Mouse (Mus musculus) embryonic facial prominence, embryonic 13.5 days (tissue): ENCODE measurements around the gene Slc22a21. TPM values are rescaled to one million over a fixed set of nuclear protein-coding genes. Genes with fewer than 3 reads are reported as not detected.
"Not testable (repeated sequence)": the region's sequence is repeated elsewhere in the genome, so short reads cannot be mapped to it uniquely, and the experiment has no call there.

Experiments
- ATAC-seq: fragments of 200-750 bp; cut with Nextera tagmentation; 2 replicates; pipeline ENCODE4 v1.8.0; 2017; ENCODE audit warnings: low read depth; ENCODE audit not compliant: insufficient number of reproducible peaks, insufficient read depth, low FRiP score, low TSS enrichment
- H3K27ac ChIP-seq: fragments of 300-500 bp; sonication (generic); 2 replicates; pipeline ENCODE4 v1.5.1; 2015; ENCODE audit warnings: moderate library complexity, mild to moderate bottlenecking, inconsistent platforms
- H3K27me3 ChIP-seq: fragments of 300-500 bp; sonication (generic); 2 replicates; pipeline ENCODE4 v1.6.1; 2015; ENCODE audit warnings: mild to moderate bottlenecking, inconsistent platforms
- H3K36me3 ChIP-seq: fragments of 300-500 bp; sonication (generic); 2 replicates; pipeline ENCODE4 v1.6.1; 2015; ENCODE audit warnings: mild to moderate bottlenecking, inconsistent platforms
- H3K4me1 ChIP-seq: fragments of 300-500 bp; sonication (generic); 2 replicates; pipeline ENCODE4 v1.6.1; 2015; ENCODE audit warnings: inconsistent platforms
- H3K4me2 ChIP-seq: fragments of 300-500 bp; sonication (generic); 2 replicates; pipeline ENCODE4 v1.6.1; 2015; ENCODE audit warnings: moderate library complexity, mild to moderate bottlenecking, inconsistent platforms
- H3K4me3 ChIP-seq: fragments of 300-500 bp; sonication (generic); 2 replicates; pipeline ENCODE4 v1.5.1; 2015; ENCODE audit warnings: mild to moderate bottlenecking, inconsistent platforms
- H3K9ac ChIP-seq: fragments of 300-500 bp; sonication (generic); 2 replicates; pipeline ENCODE4 v1.6.1; 2015; ENCODE audit warnings: mild to moderate bottlenecking, inconsistent platforms
- H3K9me3 ChIP-seq: fragments of 300-500 bp; sonication (generic); 2 replicates; pipeline ENCODE4 v1.6.1; 2016; ENCODE audit warnings: inconsistent platforms
- WGBS: fragments of 180-500 bp; shearing (Covaris S2); methylation state at CpG from one replicate; pipeline ENCODE4 v1.1.7; 2015; ENCODE audit warnings: mixed read lengths; 5-methylcytosine and 5-hydroxymethylcytosine counted together
- polyA plus RNA-seq: library from polyadenylated mRNA; unstranded; fragments of >200 nt; fragmentation: Nextera tagmentation; extraction: Ambion mirVana; gene quantifications from 2 replicates; pipeline ENCODE4 v1.2.1, GENCODE M21; 2015

The Slc22a21 gene
- polyA plus RNA-seq, 1 experiment from 2014 or later, result 4.4 TPM

GRCm38 (mm10) chr11:53992264-53992663 is 12.1 kb upstream of the Slc22a21 start:
- no peak overlapping the region for H3K4me3 ChIP-seq
- H3K36me3 ChIP-seq, result no peaks in the 10 kb centered on the region
- no peak overlapping the region for H3K27ac ChIP-seq
- H3K9ac ChIP-seq, result no peak overlapping the region
- 77% methylated on average over 4 of the region's 4 CpGs for WGBS
- H3K4me2 ChIP-seq, result no peak overlapping the region
- H3K27me3 ChIP-seq, result no peaks in the 10 kb centered on the region
- H3K4me1 ChIP-seq, result 0 out of 2 replicates have a peak, but pooled peaks cover 2% of the 10 kb centered on the region
- no peaks in the 10 kb centered on the region for H3K9me3 ChIP-seq
- no peak for ATAC-seq

GRCm38 (mm10) chr11:53989232-53989631 is 9.1 kb upstream of the Slc22a21 start:
- Histone ChIP-seq H3K36me3 (no peaks in the 10 kb centered on the region), H3K4me1 (no peaks in the 10 kb centered on the region), H3K27me3 (no peaks in the 10 kb centered on the region), H3K4me2 (no peak overlapping the region), H3K4me3 (no peak overlapping the region), H3K9ac (no peak overlapping the region), H3K27ac (no peak overlapping the region), H3K9me3 (no peaks in the 10 kb centered on the region)
- WGBS, result 64% methylated on average over 1 of the region's 1 CpGs
- no peak for ATAC-seq

- Histone ChIP-seq H3K4me1 (no peaks in the 10 kb centered on the region), H3K27me3 (no peaks in the 10 kb centered on the region), H3K4me2 (no peak overlapping the region), H3K27ac (no peak overlapping the region), H3K9ac (no peak overlapping the region), H3K36me3 (no peaks in the 10 kb centered on the region), H3K4me3 (no peak overlapping the region), H3K9me3 (no peaks in the 10 kb centered on the region)
- 75% methylated on average over 4 of the region's 4 CpGs for WGBS
- ATAC-seq, result no peak
Observed at GRCm38 (mm10) chr11:53988081-53988480, 7.9 kb upstream of the Slc22a21 start.

- no peaks in the 10 kb centered on the region for H3K36me3 ChIP-seq
- 84% methylated on average over 4 of the region's 4 CpGs for WGBS
- H3K4me3 ChIP-seq, result no peak overlapping the region
Observed at GRCm38 (mm10) chr11:53981396-53981795, 1.3 kb upstream of the Slc22a21 start.

GRCm38 (mm10) chr11:53979456-53979787 is 710 bp downstream of the Slc22a21 start:
- H3K27ac ChIP-seq, H3K36me3 ChIP-seq, H3K4me1 ChIP-seq, H3K9me3 ChIP-seq: not testable (repeated sequence)
- WGBS, result 1% methylated on average over 23 of the region's 23 CpGs
- 0 out of 2 replicates have a peak, but pooled peaks have one; percentile 48 for ATAC-seq
- Histone ChIP-seq H3K9ac (peak overlapping the region; percentile 76), H3K27me3 (peaks cover 17% of the 10 kb centered on the region; the same call in 1 of the 2 replicates), H3K4me2 (peak overlapping the region; percentile 89), H3K4me3 (peak overlapping the region; percentile 53)

More at GRCm38 (mm10) chr11:53981396-53981795, 1.3 kb upstream of the Slc22a21 start:
- no peak overlapping the region for H3K9ac ChIP-seq
- H3K4me1 ChIP-seq, result peaks cover 5% of the 10 kb centered on the region
- H3K27me3 ChIP-seq, result peaks cover 17% of the 10 kb centered on the region; the same call in 1 of the 2 replicates
- H3K9me3 ChIP-seq, result no peaks in the 10 kb centered on the region
- no peak overlapping the region for H3K27ac ChIP-seq
- ATAC-seq, result no peak
- H3K4me2 ChIP-seq, result no peak overlapping the region

- H3K4me1 ChIP-seq, result peaks cover 5% of the 10 kb centered on the region
- H3K9me3 ChIP-seq, result no peaks in the 10 kb centered on the region
- no peak overlapping the region for H3K27ac ChIP-seq
- 78% methylated on average over 3 of the region's 3 CpGs for WGBS
- H3K4me3 ChIP-seq, result no peak overlapping the region
- no peak for ATAC-seq
- H3K27me3 ChIP-seq, result peaks cover 17% of the 10 kb centered on the region; the same call in 1 of the 2 replicates
- no peak overlapping the region for H3K4me2 ChIP-seq
- H3K36me3 ChIP-seq, result no peaks in the 10 kb centered on the region
- no peak overlapping the region for H3K9ac ChIP-seq
Observed at GRCm38 (mm10) chr11:53977672-53978071, 2.5 kb downstream of the Slc22a21 start.

- H3K4me3 ChIP-seq, result no peak overlapping the region
- H3K36me3 ChIP-seq, result no peaks in the 10 kb centered on the region
- H3K9me3 ChIP-seq, result no peaks in the 10 kb centered on the region
- H3K4me1 ChIP-seq, result peaks cover 5% of the 10 kb centered on the region
- no peak overlapping the region for H3K4me2 ChIP-seq
- no peak overlapping the region for H3K9ac ChIP-seq
- peaks cover 17% of the 10 kb centered on the region; the same call in 1 of the 2 replicates for H3K27me3 ChIP-seq
- ATAC-seq, result no peak
- H3K27ac ChIP-seq, result no peak overlapping the region
Observed at GRCm38 (mm10) chr11:53975559-53975958, 4.6 kb downstream of the Slc22a21 start.

GRCm38 (mm10) chr11:53958984-53959383 is 21.1 kb downstream of the Slc22a21 start:
- H3K4me3 ChIP-seq, result no peak overlapping the region
- H3K9ac ChIP-seq, result no peak overlapping the region
- H3K27me3 ChIP-seq, result no peaks in the 10 kb centered on the region
- H3K4me2 ChIP-seq, result no peak overlapping the region
- 44% methylated on average over 3 of the region's 3 CpGs for WGBS
- no peak for ATAC-seq
- no peak overlapping the region for H3K27ac ChIP-seq
- no peaks in the 10 kb centered on the region for H3K4me1 ChIP-seq
- no peaks in the 10 kb centered on the region for H3K36me3 ChIP-seq
- H3K9me3 ChIP-seq, result no peaks in the 10 kb centered on the region

GRCm38 (mm10) chr11:53958176-53958575 is 22.0 kb downstream of the Slc22a21 start:
- not testable (repeated sequence) for H3K9ac ChIP-seq, H3K36me3 ChIP-seq, H3K9me3 ChIP-seq, H3K4me3 ChIP-seq, H3K4me1 ChIP-seq, ATAC-seq, H3K27me3 ChIP-seq, H3K4me2 ChIP-seq, H3K27ac ChIP-seq
- 40% methylated on average over 4 of the region's 4 CpGs for WGBS

- Histone ChIP-seq H3K9me3 (no peaks in the 10 kb centered on the region), H3K4me3 (no peak overlapping the region), H3K27ac (no peak overlapping the region), H3K36me3 (no peaks in the 10 kb centered on the region), H3K4me2 (no peak overlapping the region), H3K4me1 (no peaks in the 10 kb centered on the region), H3K9ac (no peak overlapping the region), H3K27me3 (no peaks in the 10 kb centered on the region)
- WGBS, result 71% methylated on average over 1 of the region's 1 CpGs
- ATAC-seq, result no peak
Observed at GRCm38 (mm10) chr11:53956636-53957035, 23.5 kb downstream of the Slc22a21 start.

GRCm38 (mm10) chr11:53954653-53955052 is 25.5 kb downstream of the Slc22a21 start:
- H3K27me3 ChIP-seq, result no peaks in the 10 kb centered on the region
- ATAC-seq, result no peak
- no peaks in the 10 kb centered on the region for H3K9me3 ChIP-seq
- H3K4me3 ChIP-seq, result no peak overlapping the region
- H3K27ac ChIP-seq, result no peak overlapping the region
- H3K36me3 ChIP-seq, result 0 out of 2 replicates have a peak, but pooled peaks cover 3% of the 10 kb centered on the region
- H3K9ac ChIP-seq, result no peak overlapping the region
- no peak overlapping the region for H3K4me2 ChIP-seq
- 93% methylated on average over 3 of the region's 3 CpGs for WGBS
- no peaks in the 10 kb centered on the region for H3K4me1 ChIP-seq

- not testable (repeated sequence) for H3K4me2 ChIP-seq, ATAC-seq, H3K27me3 ChIP-seq, H3K4me1 ChIP-seq, H3K9me3 ChIP-seq, H3K4me3 ChIP-seq, H3K36me3 ChIP-seq, H3K9ac ChIP-seq, H3K27ac ChIP-seq
- 100% methylated on average over 1 of the region's 3 CpGs for WGBS
Observed at GRCm38 (mm10) chr11:53950133-53950532, 30.0 kb downstream of the Slc22a21 start.

GRCm38 (mm10) chr11:53931944-53932318 is 48.2 kb downstream of the Slc22a21 start:
- H3K4me2 ChIP-seq, H3K36me3 ChIP-seq, H3K4me1 ChIP-seq, H3K27ac ChIP-seq, H3K4me3 ChIP-seq, H3K9me3 ChIP-seq, ATAC-seq, H3K27me3 ChIP-seq, H3K9ac ChIP-seq: not testable (repeated sequence)
- 68% methylated on average over 4 of the region's 4 CpGs for WGBS
